Mouse (Mus musculus) spleen, adult 18-20 months (tissue): ENCODE measurements around the gene Ffar1.

ENCODE experiments used
- DNase-seq, 2 experiments: peaks; one replicate each; pipeline ENCODE4 v3.0.0; 2022; ENCODE audit warnings: mixed read lengths in 2 of 2

The Ffar1 gene

GRCm38 (mm10) chr7:30861464-30861863 is at the start of gene Ffar1:
Gene Ffar1, minus strand, starts transcription at chr7:30861564.
- no peak for DNase-seq

GRCm38 (mm10) chr7:30909773-30910172 is 48.4 kb upstream of the Ffar1 start:
- DNase-seq, result no peak

- DNase-seq, result no peak
Measured at GRCm38 (mm10) chr7:30908992-30909431, 47.6 kb upstream of the Ffar1 start.

- no peak for DNase-seq
Measured at GRCm38 (mm10) chr7:30908277-30908991, 47.1 kb upstream of the Ffar1 start.

- DNase-seq, result peak; percentile 46 to 68
Measured at GRCm38 (mm10) chr7:30904042-30904441, 42.7 kb upstream of the Ffar1 start.

- DNase-seq, result no peak
Measured at GRCm38 (mm10) chr7:30895217-30895616, 33.9 kb upstream of the Ffar1 start.

GRCm38 (mm10) chr7:30892515-30892914 is 31.2 kb upstream of the Ffar1 start:
- DNase-seq, result no peak

GRCm38 (mm10) chr7:30891746-30892145 is 30.4 kb upstream of the Ffar1 start:
- no peak for DNase-seq

GRCm38 (mm10) chr7:30890681-30891080 is 29.3 kb upstream of the Ffar1 start:
- no peak for DNase-seq

- no peak for DNase-seq
Measured at GRCm38 (mm10) chr7:30888786-30889185, 27.4 kb upstream of the Ffar1 start.

GRCm38 (mm10) chr7:30887568-30888188 is 26.3 kb upstream of the Ffar1 start:
- DNase-seq, result peak; percentile 57 to 75

- no peak for DNase-seq
Measured at GRCm38 (mm10) chr7:30886852-30887251, 25.5 kb upstream of the Ffar1 start.

- DNase-seq, result no peak
Measured at GRCm38 (mm10) chr7:30884047-30884446, 22.7 kb upstream of the Ffar1 start.

- DNase-seq, result no peak
Measured at GRCm38 (mm10) chr7:30881367-30881766, 20.0 kb upstream of the Ffar1 start.

- DNase-seq, result peak; percentile 69 to 77
Measured at GRCm38 (mm10) chr7:30880176-30880575, 18.8 kb upstream of the Ffar1 start, which contains the start of gene Cd22. Gene Cd22, minus strand, starts transcription at chr7:30880342.

- peak; percentile 50 to 52 for DNase-seq
Measured at GRCm38 (mm10) chr7:30878950-30879349, 17.6 kb upstream of the Ffar1 start.

GRCm38 (mm10) chr7:30873083-30873482 is 11.7 kb upstream of the Ffar1 start:
- peak; percentile 59 to 83 for DNase-seq

GRCm38 (mm10) chr7:30863386-30863785 is 2.0 kb upstream of the Ffar1 start:
- DNase-seq, result no peak

- DNase-seq, result peak in 1 of 2 experiments; percentile 55
Measured at GRCm38 (mm10) chr7:30859635-30860402, 1.5 kb downstream of the Ffar1 start.

GRCm38 (mm10) chr7:30859290-30859634 is 2.1 kb downstream of the Ffar1 start:
- peak; percentile 72 to 89 for DNase-seq

- no peak for DNase-seq
Measured at GRCm38 (mm10) chr7:30857746-30858145, 3.6 kb downstream of the Ffar1 start.

- DNase-seq, result no peak
Measured at GRCm38 (mm10) chr7:30856078-30856477, 5.3 kb downstream of the Ffar1 start, which contains the start of gene Ffar3. Gene Ffar3, minus strand, starts transcription at chr7:30856178.

GRCm38 (mm10) chr7:30851421-30851820 is 9.9 kb downstream of the Ffar1 start:
- DNase-seq, result no peak

GRCm38 (mm10) chr7:30847934-30848333 is 13.4 kb downstream of the Ffar1 start:
- no peak for DNase-seq
